Mouse (Mus musculus): ENCODE results near the gene Nags.
"Not testable (repeated sequence)": the region's sequence is repeated elsewhere in the genome, so short reads cannot be mapped to it uniquely, and the experiment has no call there.

Nags gene

GRCm38 (mm10) chr11:102156786-102157089 is 11.4 kb downstream of the Nags start:
- no peak for DNase-seq (ENCODE audit: low spot score)

- DNase-seq (ENCODE audit: low spot score): not testable (repeated sequence)
Measured at GRCm38 (mm10) chr11:102158024-102158423, 12.7 kb downstream of the Nags start.

- no peak for DNase-seq (ENCODE audit: low spot score)
Measured at GRCm38 (mm10) chr11:102159781-102160180, 14.5 kb downstream of the Nags start.

- DNase-seq (ENCODE audit: low spot score): no peak
Measured at GRCm38 (mm10) chr11:102165971-102166722, 20.8 kb downstream of the Nags start.

DNA sequence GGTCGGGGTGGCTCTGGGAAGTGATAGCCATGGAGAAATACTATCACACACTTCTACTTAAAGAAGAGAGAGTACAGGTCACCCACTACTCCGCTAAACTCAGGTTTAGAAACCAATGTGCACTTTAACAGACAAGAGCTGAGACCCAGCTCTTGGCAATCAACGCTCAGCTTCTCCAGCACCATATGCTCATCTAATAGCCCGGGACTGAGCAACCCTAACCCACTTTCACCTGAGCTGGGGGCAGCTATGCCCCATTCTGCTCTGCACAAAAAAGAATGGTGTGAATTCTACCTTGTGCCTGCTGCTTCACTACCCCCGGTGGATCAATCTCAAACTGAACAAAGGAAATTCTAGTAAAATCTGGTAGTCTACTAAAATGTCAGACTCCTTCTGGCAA is 22.2 kb downstream of the Nags start:
- no peak for DNase-seq (ENCODE audit: low spot score)

- DNase-seq (ENCODE audit: low spot score): no peak
Measured at GRCm38 (mm10) chr11:102168689-102169088, 23.4 kb downstream of the Nags start.

- DNase-seq (ENCODE audit: low spot score): no peak
Measured at GRCm38 (mm10) chr11:102179836-102180235, 34.5 kb downstream of the Nags start.

GRCm38 (mm10) chr11:102184253-102184645 is 38.9 kb downstream of the Nags start:
- no peak for DNase-seq (ENCODE audit: low spot score)

GRCm38 (mm10) chr11:102184646-102185495 is 39.6 kb downstream of the Nags start, which contains the start of gene Lsm12:
Gene Lsm12, minus strand, starts transcription at chr11:102185296.
- DNase-seq (ENCODE audit: low spot score): peak; percentile 99

GRCm38 (mm10) chr11:102185677-102186076 is 40.4 kb downstream of the Nags start:
- no peak for DNase-seq (ENCODE audit: low spot score)

DNA sequence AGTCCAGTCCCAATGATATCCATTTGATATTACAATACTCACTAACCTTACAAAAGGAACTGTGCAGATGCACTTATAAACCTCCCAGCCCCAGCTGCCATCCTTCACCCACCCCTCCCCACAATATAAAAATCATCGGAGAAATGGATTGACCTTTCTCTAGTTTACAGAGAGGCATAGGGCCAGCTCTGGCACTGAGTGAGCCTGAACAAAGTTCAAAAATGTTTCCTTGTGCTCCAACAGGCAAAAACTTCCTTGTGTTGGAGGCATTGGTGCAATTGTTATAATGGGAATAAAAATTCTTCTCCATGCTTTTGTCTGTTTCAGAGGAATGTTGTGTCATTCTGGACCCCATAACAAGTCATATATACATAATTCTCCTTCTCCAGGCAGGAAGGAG is 40.9 kb downstream of the Nags start:
- DNase-seq (ENCODE audit: low spot score): no peak

DNA sequence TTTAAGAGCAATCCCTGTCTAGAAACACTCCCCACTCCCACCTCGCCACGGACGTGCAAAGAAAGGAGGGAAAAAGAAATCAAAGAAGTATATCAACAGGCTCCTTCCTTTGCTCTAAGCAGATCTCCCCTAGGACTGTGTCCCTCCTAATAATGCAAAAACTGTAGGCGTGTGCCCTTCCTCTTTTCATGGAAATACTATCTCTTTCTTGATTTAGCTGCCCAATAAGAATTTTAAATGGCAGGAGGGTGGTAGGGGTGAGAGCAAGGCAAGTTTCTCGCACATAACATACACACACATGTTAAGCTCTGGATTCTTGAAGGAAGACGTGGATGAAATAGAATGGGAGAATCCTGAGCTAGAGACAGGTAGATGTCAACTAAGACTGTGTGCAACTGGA is 43.7 kb downstream of the Nags start:
- DNase-seq (ENCODE audit: low spot score): no peak

DNA sequence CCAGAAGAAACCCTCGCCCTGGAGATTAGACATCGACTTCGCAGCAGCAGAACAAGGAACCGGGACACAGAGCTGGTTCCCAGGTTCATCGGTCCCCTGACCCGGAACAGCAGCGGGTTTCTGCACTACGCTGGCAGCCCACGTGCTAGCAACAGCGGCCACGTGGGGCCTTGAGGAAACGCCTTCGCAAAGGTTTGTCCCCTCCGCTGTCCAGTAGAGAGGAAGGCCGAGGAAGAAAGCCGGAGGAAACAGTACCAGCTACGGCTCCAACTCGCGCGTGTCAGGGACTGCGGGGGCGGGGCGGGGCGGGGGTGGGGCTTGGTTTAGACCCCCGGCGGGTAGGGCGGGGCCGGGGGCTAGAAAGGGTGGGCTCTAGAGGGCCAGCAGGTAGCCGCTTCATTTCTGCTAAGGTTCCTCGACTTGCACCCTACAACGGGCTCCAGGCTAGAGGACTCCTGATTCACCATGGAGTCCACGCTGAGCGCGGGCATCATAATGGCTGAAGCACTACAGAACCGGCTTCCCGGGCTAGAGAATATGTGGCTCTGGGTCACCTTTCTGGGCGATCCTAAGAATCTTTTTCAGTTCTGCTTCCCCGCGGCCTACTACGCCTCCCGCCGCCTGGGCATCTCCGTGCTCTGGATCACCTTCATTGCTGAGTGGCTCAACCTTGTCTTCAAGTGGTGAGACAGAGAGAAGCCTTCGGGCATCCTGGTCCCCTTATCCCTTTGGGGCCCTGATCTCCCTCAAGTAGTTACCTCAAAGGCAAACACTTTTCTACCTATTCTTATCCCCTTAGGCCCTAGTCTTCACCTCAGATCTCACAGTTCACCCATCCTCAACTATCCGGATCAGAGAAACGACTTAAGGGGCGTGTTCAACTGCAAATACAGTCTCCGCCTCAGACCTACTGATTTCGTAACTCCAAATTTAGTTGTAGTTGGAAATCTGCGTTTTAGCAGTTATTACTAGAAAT is 44.4 kb downstream of the Nags start, which contains the start of gene G6pc3:
G6pc3 (plus strand) TSS at position 160 of the 976 bp plus-strand sequence.
- DNase-seq (ENCODE audit: low spot score): peak; percentile 85

DNA sequence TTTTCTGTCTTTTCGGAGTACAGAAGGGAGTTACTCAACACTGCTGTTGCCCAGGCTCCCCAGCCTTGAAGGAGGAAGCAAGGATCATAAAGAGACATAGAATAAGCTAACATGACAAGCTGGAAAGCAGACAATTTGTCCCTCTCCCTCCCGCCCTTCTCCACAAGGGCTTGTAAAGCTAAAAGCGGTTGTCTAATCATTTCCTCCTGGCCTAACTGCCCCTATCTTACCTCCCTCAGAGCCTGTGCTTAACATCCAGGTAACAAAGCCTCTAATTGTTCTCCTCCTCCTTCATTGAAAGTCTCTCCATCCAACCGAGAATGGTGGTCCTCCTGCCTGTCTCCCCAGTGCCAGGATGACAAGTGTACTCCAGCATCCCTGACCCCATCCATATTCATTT is 45.5 kb downstream of the Nags start:
- DNase-seq (ENCODE audit: low spot score): no peak

GRCm38 (mm10) chr11:102193657-102194440 is 48.5 kb downstream of the Nags start:
- no peak for DNase-seq (ENCODE audit: low spot score)

DNA sequence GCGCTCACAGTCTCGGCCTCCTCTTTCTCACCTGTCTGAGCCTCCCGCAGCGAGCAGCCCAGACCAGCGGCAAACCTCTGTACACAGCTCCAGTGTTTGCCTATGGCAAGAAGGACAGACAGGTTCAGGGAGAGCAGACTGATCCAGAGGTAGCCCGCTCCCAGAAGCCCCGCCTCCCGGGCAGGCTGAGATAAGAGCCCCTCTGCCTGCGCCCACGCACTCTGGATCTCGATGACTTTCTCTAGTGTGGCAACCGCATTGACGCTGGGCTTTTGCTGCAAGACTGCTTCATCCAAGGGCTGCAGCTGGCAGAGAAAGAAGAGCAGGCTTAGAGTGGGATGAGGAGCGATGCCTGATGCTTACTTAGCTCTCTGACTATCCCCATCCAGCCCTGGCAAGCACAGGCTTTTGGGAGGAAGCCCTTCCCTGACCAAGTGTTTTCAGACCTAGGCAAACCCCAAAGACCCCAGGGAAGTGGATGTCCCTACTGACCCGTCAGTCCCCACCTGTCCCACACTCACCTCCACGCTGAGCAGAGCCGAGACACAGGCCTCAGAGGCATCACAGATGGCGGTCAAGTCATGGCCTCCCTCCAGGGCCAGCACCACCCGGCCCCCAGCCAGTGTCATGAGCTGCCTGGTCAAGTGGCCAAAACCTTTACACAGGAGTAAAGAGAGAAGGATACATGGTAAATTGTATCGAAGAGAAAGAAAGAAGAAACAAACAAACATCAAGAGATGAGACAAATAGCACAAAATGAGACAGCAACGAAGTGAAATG is 50.9 kb downstream of the Nags start:
- DNase-seq (ENCODE audit: low spot score): no peak

- no peak for DNase-seq (ENCODE audit: low spot score)
Measured at GRCm38 (mm10) chr11:102198245-102198644, 52.9 kb downstream of the Nags start.

Data from urinary bladder, postnatal 25 days (tissue).